Mouse (Mus musculus): ENCODE measurements at regions not wholly inside any gene's neighbourhood (a gene's known extent, or its start where the extent isn't known, plus 50 kb on each side); places are given as distances from the start of the nearest gene placed in this dataset.

- DNase-seq (ENCODE audit: low read depth, low spot score), result no peak
Observed at GRCm38 (mm10) chr1:77028216-77028615, 486.7 kb downstream of the Epha4 start.

GRCm38 (mm10) chr1:77029091-77029490, 485.8 kb downstream of the Epha4 start:
- no peak for DNase-seq (ENCODE audit: low read depth, low spot score)

GRCm38 (mm10) chr1:77043749-77044564, 470.9 kb downstream of the Epha4 start:
- DNase-seq (ENCODE audit: low read depth, low spot score), result no peak

GRCm38 (mm10) chr1:77048720-77049406, 466.0 kb downstream of the Epha4 start:
- DNase-seq (ENCODE audit: low read depth, low spot score), result no peak

GRCm38 (mm10) chr1:77051239-77051638, 463.6 kb downstream of the Epha4 start:
- no peak for DNase-seq (ENCODE audit: low read depth, low spot score)

- no peak for DNase-seq (ENCODE audit: low read depth, low spot score)
Observed at GRCm38 (mm10) chr1:77053837-77054540, 460.9 kb downstream of the Epha4 start.

- DNase-seq (ENCODE audit: low read depth, low spot score), result no peak
Observed at GRCm38 (mm10) chr1:77062468-77062867, 452.4 kb downstream of the Epha4 start.

- no peak for DNase-seq (ENCODE audit: low read depth, low spot score)
Observed at GRCm38 (mm10) chr1:77073071-77073470, 441.8 kb downstream of the Epha4 start.

- DNase-seq (ENCODE audit: low read depth, low spot score), result no peak
Observed at GRCm38 (mm10) chr1:77074926-77075885, 439.7 kb downstream of the Epha4 start.

- no peak for DNase-seq (ENCODE audit: low read depth, low spot score)
Observed at GRCm38 (mm10) chr1:77080767-77081166, 434.1 kb downstream of the Epha4 start.

GRCm38 (mm10) chr1:77081660-77082059, 433.2 kb downstream of the Epha4 start:
- no peak for DNase-seq (ENCODE audit: low read depth, low spot score)

- DNase-seq (ENCODE audit: low read depth, low spot score), result no peak
Observed at GRCm38 (mm10) chr1:77082410-77082809, 432.5 kb downstream of the Epha4 start.

GRCm38 (mm10) chr1:77093551-77093950, 421.3 kb downstream of the Epha4 start:
- no peak for DNase-seq (ENCODE audit: low read depth, low spot score)

- DNase-seq (ENCODE audit: low read depth, low spot score), result no peak
Observed at GRCm38 (mm10) chr1:77101726-77102272, 413.1 kb downstream of the Epha4 start.

- DNase-seq (ENCODE audit: low read depth, low spot score), result no peak
Observed at GRCm38 (mm10) chr1:77102421-77103133, 412.3 kb downstream of the Epha4 start.

GRCm38 (mm10) chr1:77109861-77110785, 404.8 kb downstream of the Epha4 start:
- DNase-seq (ENCODE audit: low read depth, low spot score), result no peak

GRCm38 (mm10) chr1:77128411-77128810, 386.5 kb downstream of the Epha4 start:
- DNase-seq (ENCODE audit: low read depth, low spot score), result no peak

GRCm38 (mm10) chr1:77137663-77138062, 377.2 kb downstream of the Epha4 start:
- DNase-seq (ENCODE audit: low read depth, low spot score), result no peak

GRCm38 (mm10) chr1:77140906-77141305, 374.0 kb downstream of the Epha4 start:
- DNase-seq (ENCODE audit: low read depth, low spot score), result no peak
